Mouse (Mus musculus) embryonic facial prominence, embryonic 10.5 days (tissue): ENCODE results near the gene Bora. TPM values are rescaled to one million over a fixed set of nuclear protein-coding genes. Genes with fewer than 3 reads are reported as not detected.

Source experiments
- DNase-seq: peaks from one replicate; pipeline ENCODE4 v3.0.0-alpha.2; 2017; ENCODE audit warnings: low spot score
- H3K27ac ChIP-seq: fragments of 300-500 bp; sonication (generic); replicated peaks from 2 replicates; pipeline ENCODE4 v1.5.1; 2016; ENCODE audit warnings: mild to moderate bottlenecking
- H3K27me3 ChIP-seq: fragments of 300-500 bp; sonication (generic); replicated peaks from 2 replicates; pipeline ENCODE4 v1.6.1; 2016; ENCODE audit warnings: low read depth, mild to moderate bottlenecking; ENCODE audit not compliant: poor library complexity, severe bottlenecking
- H3K36me3 ChIP-seq: fragments of 300-500 bp; sonication (generic); replicated peaks from 2 replicates; pipeline ENCODE4 v1.6.1; 2016; ENCODE audit warnings: mild to moderate bottlenecking, moderate library complexity
- H3K4me1 ChIP-seq: fragments of 300-500 bp; sonication (generic); 2 replicates; pipeline ENCODE4 v1.6.1; 2016
- H3K4me3 ChIP-seq: fragments of 300-500 bp; sonication (generic); 2 replicates; pipeline ENCODE4 v1.5.1; 2016; ENCODE audit warnings: mild to moderate bottlenecking, moderate library complexity
- H3K9me3 ChIP-seq: fragments of 300-500 bp; sonication (generic); 2 replicates; pipeline ENCODE4 v1.6.1; 2016; ENCODE audit warnings: mild to moderate bottlenecking
- WGBS: fragments of 180-500 bp; shearing (Covaris S2); methylation state at CpG from one replicate; pipeline ENCODE4 v1.1.7; 2016; 5-methylcytosine and 5-hydroxymethylcytosine counted together
- polyA plus RNA-seq: library from polyadenylated mRNA; unstranded; fragments of >200 nt; fragmentation: Nextera tagmentation; extraction: Ambion mirVana; gene quantifications from 2 replicates; pipeline ENCODE4 v1.2.1, GENCODE M21; 2016

Bora gene
- polyA plus RNA-seq, 1 experiment from 2014 or later: 87.0 TPM

DNA sequence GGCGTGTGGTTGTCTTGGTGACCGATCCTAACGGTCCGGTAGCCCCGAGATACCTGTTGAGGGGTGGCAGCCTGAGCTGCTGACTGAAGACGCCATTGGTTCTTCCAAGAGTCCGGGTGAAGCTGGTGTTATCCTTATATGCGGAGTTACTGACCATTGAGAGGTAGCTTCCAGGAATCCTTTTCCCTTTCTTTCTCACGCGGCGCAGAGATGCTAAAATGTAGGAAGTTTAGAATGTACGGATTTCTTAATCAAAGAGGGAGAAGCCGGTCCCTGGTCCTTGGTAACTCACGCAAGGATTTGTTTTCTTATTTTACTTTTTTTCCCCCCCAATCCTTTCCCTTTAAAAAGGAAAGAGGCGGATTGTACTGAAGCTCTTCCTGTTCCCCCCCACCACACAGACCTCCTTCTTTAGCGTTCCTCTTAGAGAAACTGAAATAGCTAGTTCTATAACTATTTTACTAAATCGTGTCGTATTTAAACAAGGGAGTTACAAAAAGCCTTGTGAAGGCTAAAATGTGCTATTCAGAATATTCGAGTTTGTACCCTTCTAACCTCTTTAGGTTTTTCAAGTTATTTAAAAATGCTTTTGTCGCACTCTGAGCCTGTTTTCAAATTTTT lies 54.1 kb downstream of the Bora start:
- DNase-seq: no peak
- peaks cover 68% of the 10 kb centered on the region for H3K36me3 ChIP-seq
- 7% methylated on average over 20 of the region's 20 CpGs for WGBS
- peak overlapping the region; percentile 96 for H3K4me3 ChIP-seq
- H3K4me1 ChIP-seq: peaks cover 13% of the 10 kb centered on the region
- H3K27ac ChIP-seq: peak overlapping the region; percentile 73
- no peaks in the 10 kb centered on the region for H3K27me3 ChIP-seq
- H3K9me3 ChIP-seq: no peaks in the 10 kb centered on the region

DNA sequence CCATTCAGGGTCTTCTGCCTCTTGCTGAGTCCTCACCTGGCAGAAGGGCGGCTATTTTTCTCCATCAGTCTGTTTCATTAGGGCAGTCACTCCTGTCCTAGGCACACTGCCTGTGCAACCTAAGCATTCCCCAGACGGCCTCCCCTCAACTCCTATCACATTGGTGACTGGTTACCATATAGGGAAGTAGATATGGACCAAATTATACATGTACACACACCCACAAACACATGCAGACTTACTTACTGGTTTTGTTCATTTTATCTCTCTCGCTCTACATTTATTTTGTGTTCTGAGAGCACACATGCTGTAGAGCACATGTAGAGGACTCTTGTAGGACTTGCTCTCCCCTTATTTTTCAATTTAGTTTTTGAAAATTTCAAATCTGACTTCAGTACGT lies 57.0 kb downstream of the Bora start:
- Histone ChIP-seq H3K36me3 (peaks cover 60% of the 10 kb centered on the region), H3K4me3 (no peak overlapping the region), H3K9me3 (no peaks in the 10 kb centered on the region), H3K27ac (no peak overlapping the region), H3K4me1 (peaks cover 13% of the 10 kb centered on the region), H3K27me3 (no peaks in the 10 kb centered on the region)
- 92% methylated on average over 4 of the region's 4 CpGs for WGBS
- DNase-seq: no peak

GRCm38 (mm10) chr14:99104542-99105123 lies 58.6 kb downstream of the Bora start:
- Histone ChIP-seq H3K36me3 (peaks cover 72% of the 10 kb centered on the region), H3K9me3 (no peaks in the 10 kb centered on the region), H3K27ac (no peak overlapping the region), H3K4me1 (peaks cover 6% of the 10 kb centered on the region), H3K4me3 (no peak overlapping the region), H3K27me3 (no peaks in the 10 kb centered on the region)
- WGBS: 89% methylated on average over 6 of the region's 6 CpGs
- no peak for DNase-seq

DNA sequence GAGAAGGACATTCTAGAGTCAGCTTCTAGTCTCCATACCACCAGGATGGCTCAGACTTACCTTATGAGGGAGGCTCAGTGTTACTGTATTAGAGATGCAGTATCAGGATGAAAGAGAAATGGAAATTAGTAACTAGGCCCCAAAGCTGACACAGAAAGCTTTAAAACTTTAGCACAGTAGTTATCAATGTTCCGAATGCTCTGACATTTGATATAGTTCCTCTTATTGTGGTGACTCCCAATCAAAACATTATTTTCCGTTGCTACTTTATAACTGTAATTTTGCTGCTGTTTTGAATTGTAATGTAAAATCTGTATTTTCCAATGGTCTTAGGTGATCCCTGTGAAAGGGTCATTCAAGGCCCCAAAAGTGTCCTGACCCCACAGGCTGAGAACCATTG lies 60.6 kb downstream of the Bora start:
- Histone ChIP-seq H3K4me3 (no peak overlapping the region), H3K27me3 (no peaks in the 10 kb centered on the region), H3K27ac (no peak overlapping the region), H3K9me3 (no peaks in the 10 kb centered on the region), H3K36me3 (peaks cover 89% of the 10 kb centered on the region), H3K4me1 (no peaks in the 10 kb centered on the region)
- WGBS: 93% methylated on average over 2 of the region's 2 CpGs
- DNase-seq: no peak

- no peaks in the 10 kb centered on the region for H3K9me3 ChIP-seq
- H3K4me3 ChIP-seq: no peak overlapping the region
- no peaks in the 10 kb centered on the region for H3K27me3 ChIP-seq
- no peak overlapping the region for H3K27ac ChIP-seq
- no peaks in the 10 kb centered on the region for H3K4me1 ChIP-seq
- 84% methylated on average over 2 of the region's 2 CpGs for WGBS
- DNase-seq: no peak
- peaks cover 90% of the 10 kb centered on the region for H3K36me3 ChIP-seq
Measured at GRCm38 (mm10) chr14:99107631-99108187, 61.7 kb downstream of the Bora start.

DNA sequence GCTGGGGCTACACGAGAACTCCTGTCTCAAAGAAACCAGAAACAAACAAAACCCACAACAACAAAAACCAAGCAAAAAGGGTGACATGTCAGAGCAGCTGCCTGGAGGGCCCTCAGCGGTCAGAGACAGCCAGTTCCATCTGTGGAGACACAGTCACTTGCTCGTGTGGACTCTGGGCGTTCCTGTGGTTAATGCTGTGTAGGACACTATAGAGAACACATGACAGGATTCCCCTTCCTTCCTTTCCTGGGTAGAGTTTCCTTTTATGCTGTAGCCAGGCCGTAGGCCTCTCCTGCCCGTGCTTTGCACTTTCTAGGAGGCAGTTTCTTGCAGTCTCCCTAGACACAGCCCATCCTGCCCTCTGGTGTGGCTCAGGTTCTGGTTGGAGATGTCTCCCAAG lies 62.7 kb downstream of the Bora start:
- 90% methylated on average over 6 of the region's 6 CpGs for WGBS
- Histone ChIP-seq H3K36me3 (peaks cover 90% of the 10 kb centered on the region), H3K4me3 (no peak overlapping the region)

GRCm38 (mm10) chr14:99117576-99117975 lies 71.6 kb downstream of the Bora start:
- Histone ChIP-seq H3K4me1 (no peaks in the 10 kb centered on the region), H3K4me3 (no peak overlapping the region), H3K27me3 (no peaks in the 10 kb centered on the region), H3K27ac (no peak overlapping the region), H3K9me3 (no peaks in the 10 kb centered on the region), H3K36me3 (peaks cover 70% of the 10 kb centered on the region)
- no peak for DNase-seq
- WGBS: 90% methylated on average over 4 of the region's 4 CpGs

More for the DNA sequence above, 62.7 kb downstream of the Bora start:
- H3K27ac ChIP-seq: no peak overlapping the region
- DNase-seq: no peak
- no peaks in the 10 kb centered on the region for H3K9me3 ChIP-seq
- no peaks in the 10 kb centered on the region for H3K27me3 ChIP-seq
- H3K4me1 ChIP-seq: no peaks in the 10 kb centered on the region

GRCm38 (mm10) chr14:99121584-99122339 lies 75.7 kb downstream of the Bora start:
- no peaks in the 10 kb centered on the region for H3K4me1 ChIP-seq
- H3K9me3 ChIP-seq: no peaks in the 10 kb centered on the region
- no peak for DNase-seq
- peaks cover 52% of the 10 kb centered on the region for H3K36me3 ChIP-seq
- no peak overlapping the region for H3K27ac ChIP-seq
- no peak overlapping the region for H3K4me3 ChIP-seq
- no peaks in the 10 kb centered on the region for H3K27me3 ChIP-seq
- WGBS: 91% methylated on average over 11 of the region's 11 CpGs

DNA sequence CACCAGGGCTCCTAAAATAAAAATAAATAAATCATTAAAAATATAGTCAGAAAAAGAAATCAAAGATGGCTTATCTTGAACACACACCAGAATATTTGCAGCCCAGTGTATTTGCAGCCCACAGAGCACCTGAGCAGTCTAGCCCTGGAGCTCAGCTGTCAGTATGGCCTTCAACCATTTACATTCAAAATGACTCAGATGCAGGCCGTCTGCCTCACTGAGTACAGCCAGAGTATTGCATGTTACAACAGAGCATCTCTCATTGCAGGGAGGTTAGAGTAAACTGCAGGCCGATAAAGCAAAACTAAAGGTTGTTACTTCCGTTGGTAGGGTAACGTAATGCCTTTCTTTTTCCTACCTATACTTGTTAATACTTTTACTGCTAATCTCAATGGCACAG lies 78.1 kb downstream of the Bora start:
- Histone ChIP-seq H3K4me3 (no peak overlapping the region), H3K4me1 (no peaks in the 10 kb centered on the region), H3K27ac (no peak overlapping the region), H3K36me3 (peaks cover 36% of the 10 kb centered on the region), H3K27me3 (no peaks in the 10 kb centered on the region), H3K9me3 (no peaks in the 10 kb centered on the region)
- DNase-seq: no peak
- 89% methylated on average over 4 of the region's 4 CpGs for WGBS

Other genes with a start within 250 kb of the Bora start
- 1.4 TPM in 1 of 2 replicates, not detected in the other for gene Rpl36a-ps1, start 51.9 kb upstream of the Bora start, polyA plus RNA-seq
- 96.8 and 101 TPM in 2 replicates for gene Mzt1, start 88 bp upstream of the Bora start, polyA plus RNA-seq
- gene Pibf1, start 53.2 kb downstream of the Bora start, polyA plus RNA-seq: 22.1 and 23.6 TPM in 2 replicates
- gene Dis3, start 53.5 kb downstream of the Bora start, polyA plus RNA-seq: 42.9 and 43.3 TPM in 2 replicates